Mouse (Mus musculus) colon, adult 2 months (tissue): ENCODE results near the gene Mymx. TPM values are rescaled to one million over a fixed set of nuclear protein-coding genes. Genes with fewer than 3 reads are reported as not detected.

ENCODE experiments used
- polyA plus RNA-seq: library from polyadenylated mRNA; depleted of rRNA; stranded (reverse); fragments of >200 nt; gene quantifications from 2 replicates; pipeline ENCODE4 v1.2.3, GENCODE M21; 2012; rRNA removed

Mymx gene
- polyA plus RNA-seq: not detected in 2 replicates

DNA sequence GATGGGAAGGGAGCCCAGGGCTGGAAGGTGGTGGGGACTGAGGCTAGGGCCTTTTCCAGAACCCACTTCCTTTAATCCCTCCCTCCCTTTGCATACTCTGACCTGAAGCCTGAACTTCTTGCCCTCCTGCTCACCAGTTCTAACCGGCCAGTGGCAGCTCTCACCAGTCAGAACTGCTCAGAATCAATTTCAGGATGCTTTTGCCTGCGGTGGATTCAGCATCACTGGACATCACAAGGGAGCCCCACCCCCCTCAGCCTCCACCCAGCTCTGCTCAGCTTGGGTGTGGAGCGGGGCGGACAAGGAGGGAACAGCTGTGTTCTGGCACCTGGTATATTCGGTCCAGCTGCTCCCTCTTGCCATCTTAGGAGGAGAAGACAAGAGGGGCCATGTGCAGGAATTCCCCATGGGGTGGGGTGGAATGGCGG lies at the start of gene Mymx:
TSS of gene Mymx (minus strand) at position 226 of the 428 bp plus-strand sequence.

GRCm38 (mm10) chr17:45599446-45600242 lies 2.3 kb downstream of the Mymx start, which contains the start of gene Slc29a1:
Gene Slc29a1 (minus strand): TSS chr17:45599606.

DNA sequence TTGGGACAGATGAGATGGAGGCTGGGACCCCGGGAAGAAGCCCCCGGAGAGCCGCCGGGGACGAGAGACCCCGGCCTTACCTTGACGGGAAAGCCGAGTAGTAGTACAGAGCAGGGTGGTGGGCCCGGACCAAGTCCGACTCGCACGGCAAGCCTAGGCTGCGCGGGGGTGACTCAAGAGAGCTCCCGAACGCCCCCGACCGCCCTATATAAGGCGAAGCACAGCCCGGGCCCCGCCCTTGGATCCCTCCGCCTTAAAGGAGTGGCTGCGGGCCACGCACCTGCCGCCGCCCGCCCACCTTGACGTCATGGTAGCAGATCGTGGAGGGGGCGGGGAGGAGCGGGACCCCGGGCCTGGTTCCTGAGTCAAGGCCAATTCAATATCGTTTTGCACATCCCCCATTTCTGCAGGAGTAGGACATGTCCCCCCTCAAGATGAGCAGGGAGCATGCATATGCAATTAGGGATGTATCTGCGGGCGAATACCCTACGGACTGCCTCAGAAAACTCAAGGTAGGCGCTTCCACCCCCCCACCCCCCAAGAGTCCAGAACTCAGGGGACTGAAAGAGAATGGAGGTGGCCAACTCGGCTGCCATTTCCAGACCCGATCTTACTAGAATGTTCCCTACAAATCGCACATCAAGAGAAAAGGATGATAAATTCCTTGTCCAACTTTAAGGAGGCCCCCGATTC lies 28.7 kb downstream of the Mymx start, which contains the start of gene Hsp90ab1:
TSS of gene Hsp90ab1 (minus strand) at position 185 of the 693 bp plus-strand sequence.

GRCm38 (mm10) chr17:45563655-45564530 lies 38.0 kb downstream of the Mymx start, which contains the start of gene Slc35b2:
Gene Slc35b2 (plus strand): TSS chr17:45563874.

DNA sequence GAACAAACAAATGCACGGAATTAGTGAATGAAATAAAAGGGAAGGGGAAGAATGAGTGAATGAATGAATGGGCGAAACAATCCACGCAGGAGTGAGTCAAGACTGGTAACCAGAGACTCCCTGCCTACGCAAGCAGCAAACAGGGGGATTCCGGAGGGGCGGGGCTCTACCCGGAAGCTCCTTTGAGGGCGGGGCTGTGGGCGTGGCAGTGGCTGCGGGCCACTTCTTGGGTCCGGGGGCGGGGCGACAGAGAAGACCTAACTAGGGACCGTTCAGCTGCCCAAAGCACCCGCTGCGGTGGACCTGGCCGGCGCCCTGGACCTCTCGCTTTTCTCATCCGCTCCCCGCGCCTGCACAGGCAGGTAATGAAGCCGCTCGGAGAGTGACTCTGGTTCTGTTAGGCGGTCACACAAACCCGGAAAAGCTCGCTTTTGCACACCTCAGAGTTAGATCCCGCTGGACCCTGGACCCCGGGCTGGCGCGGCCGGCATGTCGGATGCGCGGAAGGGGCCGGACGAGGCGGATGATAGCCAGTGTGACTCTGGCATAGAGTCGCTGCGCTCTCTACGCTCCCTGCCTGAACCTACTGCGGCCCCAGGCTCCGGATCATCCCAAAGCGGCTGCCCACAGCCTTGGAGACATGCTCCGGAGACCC lies 46.3 kb downstream of the Mymx start, which contains the start of gene Nfkbie:
TSS of gene Nfkbie (plus strand) at position 252 of the 655 bp plus-strand sequence.

Other genes starting within 250 kb of the Mymx start
- 5.3 and 6.6 TPM in 2 replicates for gene Cdc5l, start 168.4 kb downstream of the Mymx start, polyA plus RNA-seq
- 0.10 TPM in 1 of 2 replicates, not detected in the other for gene Spats1, start 126.7 kb downstream of the Mymx start, polyA plus RNA-seq
- 22.8 and 27.8 TPM in 2 replicates for gene Aars2, start 95.3 kb downstream of the Mymx start, polyA plus RNA-seq
- 0.05 and 0.07 TPM in 2 replicates for gene Tcte1, start 78.7 kb downstream of the Mymx start, polyA plus RNA-seq
- 0.98 and 1.2 TPM in 2 replicates for gene Tmem151b, start 52.4 kb downstream of the Mymx start, polyA plus RNA-seq
- 7.2 and 7.6 TPM in 2 replicates for gene Nfkbie, start 46.4 kb downstream of the Mymx start, polyA plus RNA-seq
- 248 and 269 TPM in 2 replicates for gene Slc35b2, start 38.2 kb downstream of the Mymx start, polyA plus RNA-seq
- 224 and 250 TPM in 2 replicates for gene Hsp90ab1, start 28.8 kb downstream of the Mymx start, polyA plus RNA-seq
- 89.4 and 90.9 TPM in 2 replicates for gene Slc29a1, start 2.5 kb downstream of the Mymx start, polyA plus RNA-seq
- not detected in 2 replicates for gene Capn11, start 57.2 kb upstream of the Mymx start, polyA plus RNA-seq
- 218 and 256 TPM in 2 replicates for gene Mrpl14, start 84.2 kb upstream of the Mymx start, polyA plus RNA-seq
- gene Tmem63b, start 84.8 kb upstream of the Mymx start, polyA plus RNA-seq: 120 and 148 TPM in 2 replicates
- gene 1600014C23Rik, start 131.7 kb upstream of the Mymx start, polyA plus RNA-seq: not detected in 2 replicates